Mouse (Mus musculus) left cerebral cortex, adult 2 months (tissue): ENCODE results near the gene Prkce. TPM values are rescaled to one million over a fixed set of nuclear protein-coding genes. Genes with fewer than 3 reads are reported as not detected.
"Not testable (repeated sequence)": the region's sequence is repeated elsewhere in the genome, so short reads cannot be mapped to it uniquely, and the experiment has no call there.

ENCODE experiments used
- DNase-seq, 2 experiments: peaks; one replicate each; pipeline ENCODE4 v3.0.0; 2021 to 2022; ENCODE audit warnings: low spot score in 2 of 2, mixed read lengths in 1 of 2; ENCODE audit errors: extremely low spot score in 1 of 2
- H3K27ac ChIP-seq: fragments of 200-600 bp; 2 replicates; pipeline ENCODE4 v1.8.1; 2022
- H3K4me3 ChIP-seq: fragments of 200-600 bp; 2 replicates; pipeline ENCODE4 v1.8.1; 2022
- CTCF ChIP-seq: fragments of 200-600 bp; IDR thresholded peaks from 2 replicates; pipeline ENCODE4 v1.8.1; 2022; ENCODE audit warnings: antibody characterized with exemption, mild to moderate bottlenecking, moderate library complexity
- intact Hi-C: fragments of 180-260 bp; cut with DNase I; formaldehyde crosslinking; loops from one replicate; pipeline ENCODE4 v1.15.1; 2025
- total RNA-seq, 2 experiments: library from RNA; stranded (reverse); gene quantifications; 2 replicates each; pipeline ENCODE4 v1.2.3; 2021

The Prkce gene
- total RNA-seq, 2 experiments from 2014 or later = 277 to 284 TPM

- intact Hi-C loops = no loop called here
- Histone ChIP-seq H3K4me3 (no peak overlapping the region), H3K27ac (no peak overlapping the region)
- TF ChIP-seq CTCF = no peak
- no peak for DNase-seq
These were observed 295.8 kb downstream of the Prkce start for GRCm38 (mm10) chr17:86463369-86463768.

- Histone ChIP-seq H3K4me3 (no peak overlapping the region), H3K27ac (no peak overlapping the region)
- intact Hi-C loops = no loop called here
- no peak for DNase-seq
- no peak for TF ChIP-seq CTCF
These were observed 296.6 kb downstream of the Prkce start for GRCm38 (mm10) chr17:86464197-86464596.

GRCm38 (mm10) chr17:86464689-86465363 lies 297.2 kb downstream of the Prkce start:
- Histone ChIP-seq H3K4me3 (no peak overlapping the region), H3K27ac (no peak overlapping the region)
- no peak for TF ChIP-seq CTCF
- peak in 1 of 2 experiments; percentile 49 for DNase-seq
- intact Hi-C loops = no loop called here

- intact Hi-C loops = no loop called here
- no peak for DNase-seq
- no peak for TF ChIP-seq CTCF
- no peak overlapping the region for H3K4me3 ChIP-seq
- no peak overlapping the region for H3K27ac ChIP-seq
These were observed 298.3 kb downstream of the Prkce start for GRCm38 (mm10) chr17:86465865-86466264.

- Histone ChIP-seq H3K4me3 (no peak overlapping the region), H3K27ac (no peak overlapping the region)
- TF ChIP-seq CTCF = no peak
- intact Hi-C loops = no loop called here
- DNase-seq = no peak
These were observed 298.8 kb downstream of the Prkce start for GRCm38 (mm10) chr17:86466412-86466811.

- no peak overlapping the region for H3K27ac ChIP-seq
- no peak overlapping the region for H3K4me3 ChIP-seq
- intact Hi-C loops = no loop called here
- no peak for DNase-seq
- no peak for TF ChIP-seq CTCF
These were observed 299.3 kb downstream of the Prkce start for GRCm38 (mm10) chr17:86466871-86467270.

GRCm38 (mm10) chr17:86467291-86467898 lies 299.8 kb downstream of the Prkce start:
- intact Hi-C loops = no loop called here
- H3K4me3 ChIP-seq = no peak overlapping the region
- no peak for TF ChIP-seq CTCF
- H3K27ac ChIP-seq = no peak overlapping the region
- DNase-seq = no peak

GRCm38 (mm10) chr17:86467967-86468366 lies 300.4 kb downstream of the Prkce start:
- no peak for TF ChIP-seq CTCF
- Histone ChIP-seq H3K4me3 (no peak overlapping the region), H3K27ac (no peak overlapping the region)
- DNase-seq = no peak
- intact Hi-C loops = no loop called here

GRCm38 (mm10) chr17:86470160-86470559 lies 302.6 kb downstream of the Prkce start:
- no peak for DNase-seq
- no peak for TF ChIP-seq CTCF
- intact Hi-C loops = loop anchor here (5.0 kb wide), 1 partner anchor 308 kb away; no protein-coding TSS in a partner anchor
- no peak overlapping the region for H3K27ac ChIP-seq
- H3K4me3 ChIP-seq = no peak overlapping the region

GRCm38 (mm10) chr17:86471684-86472083 lies 304.1 kb downstream of the Prkce start:
- DNase-seq = peak; percentile 46 to 60

GRCm38 (mm10) chr17:86476674-86477073 lies 309.1 kb downstream of the Prkce start:
- no peak for DNase-seq
- no peak overlapping the region for H3K4me3 ChIP-seq
- intact Hi-C loops = no loop called here
- no peak overlapping the region for H3K27ac ChIP-seq
- TF ChIP-seq CTCF = no peak

More at GRCm38 (mm10) chr17:86471684-86472083, 304.1 kb downstream of the Prkce start:
- intact Hi-C loops = loop anchor here (5.0 kb wide), 1 partner anchor 309 kb away; no protein-coding TSS in a partner anchor
- TF ChIP-seq CTCF = peak; percentile 75
- no peak overlapping the region for H3K4me3 ChIP-seq
- H3K27ac ChIP-seq = no peak overlapping the region

GRCm38 (mm10) chr17:86477401-86477800 lies 309.8 kb downstream of the Prkce start:
- intact Hi-C loops, DNase-seq, H3K27ac ChIP-seq, H3K4me3 ChIP-seq: not testable (repeated sequence)

GRCm38 (mm10) chr17:86479406-86479805 lies 311.8 kb downstream of the Prkce start:
- no peak overlapping the region for H3K4me3 ChIP-seq
- intact Hi-C loops = no loop called here
- TF ChIP-seq CTCF = no peak
- no peak overlapping the region for H3K27ac ChIP-seq
- DNase-seq = no peak
